In genomic region chr16:4607818-4608531, GRCm38 (mm10) we compare ENCODE assay signal across 9 mouse cellular contexts. TPM values are rescaled to one million over a fixed set of nuclear protein-coding genes. Genes with fewer than 3 reads are reported as not detected.
DNase-seq lines count a peak whose midpoint lies in the region; ATAC-seq and TF ChIP-seq lines count a peak whose summit lies in the region.
"Had no signal": no experiment of that assay in that cellular context is flagged by ENCODE, and none has a peak within 500 bp of the region (broad histone marks: within the 10 kb centered on the region; RNA-seq: fewer than 3 reads in every experiment).

No protein-coding gene starts in this region.

- H3K27ac ChIP-seq in bone marrow, adult 2 months (ENCODE audit: control insufficient read depth, insufficient read depth, low read depth, low read length, poor library complexity) = no peak overlapping the region
- no peak overlapping the region for H3K27ac ChIP-seq in heart, postnatal 0 days (ENCODE audit: low read depth)
- no peak overlapping the region for H3K27ac ChIP-seq in liver, postnatal 0 days (ENCODE audit: low read depth)
- H3K27ac ChIP-seq in neural tube, embryonic 14.5 days (ENCODE audit: low read depth, low read length) = no peak overlapping the region
- no peak overlapping the region for H3K27ac ChIP-seq in testis, adult 2 months (ENCODE audit: control insufficient read depth, insufficient read depth, low read depth, low read length)
- H3K27ac ChIP-seq: embryonic facial prominence, embryonic 15.5 days had no signal

- H3K4me2 ChIP-seq in heart, postnatal 0 days (ENCODE audit: low read depth, low read length) = no peak overlapping the region
- no peak overlapping the region for H3K4me2 ChIP-seq in liver, postnatal 0 days (ENCODE audit: low read depth, low read length)
- no peak overlapping the region for H3K4me2 ChIP-seq in neural tube, embryonic 14.5 days (ENCODE audit: low read depth, low read length)
- H3K4me2 ChIP-seq: embryonic facial prominence, embryonic 15.5 days had no signal

- TF ChIP-seq CTCF in bone marrow, adult 2 months (IDR thresholded peaks at IDR 0.05; ENCODE audit: control insufficient read depth, insufficient read depth, low read length) = peak; percentile 94
- TF ChIP-seq CTCF in heart, postnatal 0 days (IDR thresholded peaks at IDR 0.05; ENCODE audit: low read depth) = peak; percentile 94
- peak; percentile 98 for TF ChIP-seq CTCF in liver, postnatal 0 days (IDR thresholded peaks at IDR 0.05; ENCODE audit: low read depth)
- peak; percentile 59; the same call in 1 of the 2 replicates for TF ChIP-seq CTCF in testis, adult 2 months (IDR thresholded peaks at IDR 0.05; ENCODE audit: control insufficient read depth, insufficient read depth, insufficient replicate concordance, low read depth, low read length)

- peak; percentile 85 for DNase-seq in CD4-positive helper T cell, adult 2 months (ENCODE audit: low read depth, low spot score)
- DNase-seq in heart, postnatal 0 days (ENCODE audit: low spot score) = peak; percentile 78
- peak; percentile 87 to 88 for DNase-seq in kidney, postnatal 25 days
- DNase-seq in liver, postnatal 0 days = peak; percentile 88

- TF ChIP-seq POLR2A in bone marrow, adult 2 months (IDR thresholded peaks at IDR 0.05; ENCODE audit: borderline replicate concordance, control insufficient read depth, low read depth, low read length) = no peak
- no peak for TF ChIP-seq POLR2A in testis, adult 2 months (IDR thresholded peaks at IDR 0.05; ENCODE audit: control insufficient read depth, low read depth, low read length)

- no peaks in the 10 kb centered on the region for H3K27me3 ChIP-seq in heart, postnatal 0 days (ENCODE audit: control insufficient read depth, insufficient read depth, low read length)
- H3K27me3 ChIP-seq in liver, postnatal 0 days (ENCODE audit: insufficient read depth, low read length) = no peaks in the 10 kb centered on the region
- H3K27me3 ChIP-seq in neural tube, embryonic 14.5 days (ENCODE audit: control insufficient read depth, insufficient read depth, low read length) = no peaks in the 10 kb centered on the region
- H3K27me3 ChIP-seq in testis, adult 2 months (ENCODE audit: control insufficient read depth, insufficient read depth, low read length) = no peaks in the 10 kb centered on the region
- H3K27me3 ChIP-seq: embryonic facial prominence, embryonic 15.5 days had no signal

- H3K4me3 ChIP-seq in bone marrow, adult 2 months (replicated peaks; ENCODE audit: control insufficient read depth, low read depth, low read length) = no peak overlapping the region
- H3K4me3 ChIP-seq in heart, postnatal 0 days (ENCODE audit: low read depth, low read length) = no peak overlapping the region
- H3K4me3 ChIP-seq in liver, postnatal 0 days (ENCODE audit: low read depth, low read length) = no peak overlapping the region
- no peak overlapping the region for H3K4me3 ChIP-seq in neural tube, embryonic 14.5 days (ENCODE audit: low read depth, low read length)
- H3K4me3 ChIP-seq in testis, adult 2 months (ENCODE audit: control insufficient read depth, low read depth, low read length) = no peak overlapping the region
- H3K4me3 ChIP-seq: embryonic facial prominence, embryonic 15.5 days had no signal

- ATAC-seq in erythroblast, adult 5-6 weeks (replicated peaks; ENCODE audit: low FRiP score, poor library complexity, severe bottlenecking) = peak; percentile 77
- peak; percentile 23; the same call in 1 of the 2 replicates for ATAC-seq in heart, postnatal 0 days (ENCODE audit: insufficient read depth, low read depth)
- peak; percentile 71 for ATAC-seq in liver, postnatal 0 days
- peak; percentile 44 for ATAC-seq in neural tube, embryonic 14.5 days (ENCODE audit: low read depth)

- H3K9ac ChIP-seq in heart, postnatal 0 days (replicated peaks; ENCODE audit: low read depth, low read length) = no peak overlapping the region
- no peak overlapping the region for H3K9ac ChIP-seq in liver, postnatal 0 days (replicated peaks)
- H3K9ac ChIP-seq in neural tube, embryonic 14.5 days (replicated peaks; ENCODE audit: low read depth, low read length) = no peak overlapping the region
- H3K9ac ChIP-seq: embryonic facial prominence, embryonic 15.5 days had no signal

- no peaks in the 10 kb centered on the region; the same call in 1 of the 2 replicates for H3K4me1 ChIP-seq in bone marrow, adult 2 months (ENCODE audit: control insufficient read depth, insufficient read depth, low read length)
- peaks cover 44% of the 10 kb centered on the region for H3K4me1 ChIP-seq in heart, postnatal 0 days (ENCODE audit: control insufficient read depth, insufficient read depth)
- peaks cover 26% of the 10 kb centered on the region for H3K4me1 ChIP-seq in liver, postnatal 0 days (ENCODE audit: insufficient read depth)
- peaks cover 28% of the 10 kb centered on the region for H3K4me1 ChIP-seq in neural tube, embryonic 14.5 days (ENCODE audit: control insufficient read depth, insufficient read depth, low read length)
- H3K4me1 ChIP-seq in testis, adult 2 months (ENCODE audit: control insufficient read depth, insufficient read depth, low read length) = no peaks in the 10 kb centered on the region; the same call in none of the 2 replicates

- no peaks in the 10 kb centered on the region for H3K9me3 ChIP-seq in heart, postnatal 0 days (replicated peaks; ENCODE audit: control insufficient read depth, low read length)
- no peaks in the 10 kb centered on the region for H3K9me3 ChIP-seq in liver, postnatal 0 days (ENCODE audit: low read length)
- no peaks in the 10 kb centered on the region for H3K9me3 ChIP-seq in neural tube, embryonic 14.5 days (ENCODE audit: control insufficient read depth, low read length)
- H3K9me3 ChIP-seq: embryonic facial prominence, embryonic 15.5 days had no signal

- H3K36me3 ChIP-seq in heart, postnatal 0 days (replicated peaks; ENCODE audit: control insufficient read depth, insufficient read depth, low read length) = peaks cover 35% of the 10 kb centered on the region
- peaks cover 4% of the 10 kb centered on the region; the same call in 1 of the 2 replicates for H3K36me3 ChIP-seq in liver, postnatal 0 days (replicated peaks; ENCODE audit: insufficient read depth, low read length)
- peaks cover 22% of the 10 kb centered on the region for H3K36me3 ChIP-seq in neural tube, embryonic 14.5 days (ENCODE audit: control insufficient read depth, insufficient read depth, low read length)
- H3K36me3 ChIP-seq in testis, adult 2 months (ENCODE audit: control insufficient read depth, insufficient read depth, low read length) = no peaks in the 10 kb centered on the region

- no peak for TF ChIP-seq EP300 in heart, postnatal 0 days (IDR thresholded peaks at IDR 0.05; ENCODE audit: low read depth)
- TF ChIP-seq EP300 in liver, postnatal 0 days (IDR thresholded peaks at IDR 0.05; ENCODE audit: low read depth) = no peak

- 54% methylated on average over 9 of the region's 9 CpGs for WGBS in bone marrow, adult 2 months
- 36% methylated on average over 9 of the region's 9 CpGs for WGBS in heart, postnatal 0 days
- 51% methylated on average over 9 of the region's 9 CpGs for WGBS in liver, postnatal 0 days (ENCODE audit: insufficient replicate concordance)
- WGBS in neural tube, embryonic 14.5 days = 50% methylated on average over 9 of the region's 9 CpGs

RNA-seq across cellular contexts. Expression of gene Glis2, which starts 13.5 kb away (rescaled TPM):
- 1.2 and 4.9 TPM in 2 replicates for polyA plus RNA-seq in bone marrow, adult 2 months (2011; ENCODE audit: insufficient read depth, insufficient read length, low replicate concordance, missing spikeins)
- not detected in 2 replicates for total RNA-seq in erythroblast, adult 5-6 weeks (2015; ENCODE audit: low replicate concordance)
- total RNA-seq in erythroblast, adult 5-6 weeks (2017; ENCODE audit: low replicate concordance) = not detected in 2 replicates
- total RNA-seq in heart, postnatal 0 days (2014; rRNA removed; ENCODE audit: low replicate concordance) = 25.3 and 25.4 TPM in 2 replicates
- 11.2 and 11.8 TPM in 2 replicates for polyA plus RNA-seq in heart, postnatal 0 days (2015; fragmentation: Nextera tagmentation; extraction: Ambion mirVana)
- 1.7 and 1.9 TPM in 2 replicates for polyA plus RNA-seq in liver, postnatal 0 days (2015; fragmentation: Nextera tagmentation; extraction: Ambion mirVana)
- polyA plus RNA-seq in neural tube, embryonic 14.5 days (2014; fragmentation: Nextera tagmentation; extraction: Ambion mirVana) = 13.2 and 20.3 TPM in 2 replicates
- polyA plus RNA-seq in testis, adult 2 months (2012; rRNA removed) = 3.7 and 4.2 TPM in 2 replicates

RNA-seq across cellular contexts. Expression of gene Pam16, which starts 16.8 kb away (rescaled TPM):
- 19.7 and 52.5 TPM in 2 replicates for polyA plus RNA-seq in bone marrow, adult 2 months (2011; ENCODE audit: insufficient read depth, insufficient read length, low replicate concordance, missing spikeins)
- total RNA-seq in erythroblast, adult 5-6 weeks (2015; ENCODE audit: low replicate concordance) = 3.3 and 10.6 TPM in 2 replicates
- total RNA-seq in erythroblast, adult 5-6 weeks (2017; ENCODE audit: low replicate concordance) = 7.9 and 11.6 TPM in 2 replicates
- 23.9 and 74.9 TPM in 2 replicates for total RNA-seq in heart, postnatal 0 days (2014; rRNA removed; ENCODE audit: low replicate concordance)
- 172 and 184 TPM in 2 replicates for polyA plus RNA-seq in heart, postnatal 0 days (2015; fragmentation: Nextera tagmentation; extraction: Ambion mirVana)
- 59.7 and 66.3 TPM in 2 replicates for polyA plus RNA-seq in liver, postnatal 0 days (2015; fragmentation: Nextera tagmentation; extraction: Ambion mirVana)
- 179 and 194 TPM in 2 replicates for polyA plus RNA-seq in neural tube, embryonic 14.5 days (2014; fragmentation: Nextera tagmentation; extraction: Ambion mirVana)
- polyA plus RNA-seq in testis, adult 2 months (2012; rRNA removed) = 104 and 114 TPM in 2 replicates

RNA-seq across cellular contexts. Expression of gene Vasn, which starts 31.8 kb away (rescaled TPM):
- polyA plus RNA-seq in bone marrow, adult 2 months (2011; ENCODE audit: insufficient read depth, insufficient read length, low replicate concordance, missing spikeins) = 0.34 and 1.8 TPM in 2 replicates
- not detected in 2 replicates for total RNA-seq in erythroblast, adult 5-6 weeks (2015; ENCODE audit: low replicate concordance)
- total RNA-seq in erythroblast, adult 5-6 weeks (2017; ENCODE audit: low replicate concordance) = not detected in 2 replicates
- 38.7 and 64.8 TPM in 2 replicates for total RNA-seq in heart, postnatal 0 days (2014; rRNA removed; ENCODE audit: low replicate concordance)
- polyA plus RNA-seq in heart, postnatal 0 days (2015; fragmentation: Nextera tagmentation; extraction: Ambion mirVana) = 8.1 and 9.3 TPM in 2 replicates
- 1.6 and 1.9 TPM in 2 replicates for polyA plus RNA-seq in liver, postnatal 0 days (2015; fragmentation: Nextera tagmentation; extraction: Ambion mirVana)
- 4.4 and 6.3 TPM in 2 replicates for polyA plus RNA-seq in neural tube, embryonic 14.5 days (2014; fragmentation: Nextera tagmentation; extraction: Ambion mirVana)
- polyA plus RNA-seq in testis, adult 2 months (2012; rRNA removed) = 13.5 and 15.9 TPM in 2 replicates

RNA-seq across cellular contexts. Expression of gene Dnaja3, which starts 31.8 kb away (rescaled TPM):
- 10.6 and 11.7 TPM in 2 replicates for polyA plus RNA-seq in bone marrow, adult 2 months (2011; ENCODE audit: insufficient read depth, insufficient read length, low replicate concordance, missing spikeins)
- total RNA-seq in erythroblast, adult 5-6 weeks (2015; ENCODE audit: low replicate concordance) = 4.8 and 6.9 TPM in 2 replicates
- 9.5 and 10.9 TPM in 2 replicates for total RNA-seq in erythroblast, adult 5-6 weeks (2017; ENCODE audit: low replicate concordance)
- 99.6 and 102 TPM in 2 replicates for total RNA-seq in heart, postnatal 0 days (2014; rRNA removed; ENCODE audit: low replicate concordance)
- 99.5 and 103 TPM in 2 replicates for polyA plus RNA-seq in heart, postnatal 0 days (2015; fragmentation: Nextera tagmentation; extraction: Ambion mirVana)
- 66.0 and 70.5 TPM in 2 replicates for polyA plus RNA-seq in liver, postnatal 0 days (2015; fragmentation: Nextera tagmentation; extraction: Ambion mirVana)
- polyA plus RNA-seq in neural tube, embryonic 14.5 days (2014; fragmentation: Nextera tagmentation; extraction: Ambion mirVana) = 55.0 and 61.9 TPM in 2 replicates
- polyA plus RNA-seq in testis, adult 2 months (2012; rRNA removed) = 26.7 and 28.0 TPM in 2 replicates

RNA-seq across cellular contexts. Expression of gene Tfap4, which starts 48.3 kb away (rescaled TPM):
- 5.5 and 10.2 TPM in 2 replicates for polyA plus RNA-seq in bone marrow, adult 2 months (2011; ENCODE audit: insufficient read depth, insufficient read length, low replicate concordance, missing spikeins)
- 3.1 and 14.4 TPM in 2 replicates for total RNA-seq in erythroblast, adult 5-6 weeks (2015; ENCODE audit: low replicate concordance)
- total RNA-seq in erythroblast, adult 5-6 weeks (2017; ENCODE audit: low replicate concordance) = 4.6 and 5.9 TPM in 2 replicates
- 2.6 and 6.3 TPM in 2 replicates for total RNA-seq in heart, postnatal 0 days (2014; rRNA removed; ENCODE audit: low replicate concordance)
- polyA plus RNA-seq in heart, postnatal 0 days (2015; fragmentation: Nextera tagmentation; extraction: Ambion mirVana) = 2.9 and 3.4 TPM in 2 replicates
- 3.9 and 5.6 TPM in 2 replicates for polyA plus RNA-seq in liver, postnatal 0 days (2015; fragmentation: Nextera tagmentation; extraction: Ambion mirVana)
- polyA plus RNA-seq in neural tube, embryonic 14.5 days (2014; fragmentation: Nextera tagmentation; extraction: Ambion mirVana) = 7.2 and 7.8 TPM in 2 replicates
- 1.9 TPM in 2 replicates for polyA plus RNA-seq in testis, adult 2 months (2012; rRNA removed)

Comparison
In these comparisons a context has a peak if more than half of its experiments do, and no peak if none do; other contexts are left out.
1. ATAC-seq: peak in every context shown above with its lines; median percentile 77 in erythroblast, adult 5-6 weeks; 71 in liver, postnatal 0 days; 44 in neural tube, embryonic 14.5 days; 23 in heart, postnatal 0 days.